Mouse (Mus musculus) ES-Bruce4 (cell line): ENCODE measurements around the gene A430078G23Rik. TPM values are rescaled to one million over a fixed set of nuclear protein-coding genes. Genes with fewer than 3 reads are reported as not detected.

Experiments used
- H3K27ac ChIP-seq: 2 replicates; pipeline ENCODE4 v1.5.1; 2012; ENCODE audit warnings: low read length, inconsistent platforms; ENCODE audit not compliant: insufficient read depth
- H3K27me3 ChIP-seq: 2 replicates; pipeline ENCODE4 v1.6.1; 2012; ENCODE audit warnings: mild to moderate bottlenecking, low read length, inconsistent platforms; ENCODE audit not compliant: control insufficient read depth, poor library complexity, insufficient read depth, severe bottlenecking
- H3K36me3 ChIP-seq: 2 replicates; pipeline ENCODE4 v1.6.1; 2012; ENCODE audit warnings: inconsistent platforms, mild to moderate bottlenecking, low read length, moderate library complexity; ENCODE audit not compliant: control insufficient read depth, poor library complexity, insufficient read depth, severe bottlenecking
- H3K4me1 ChIP-seq: one replicate; pipeline ENCODE4 v1.8.1; 2011; ENCODE audit warnings: low read length; ENCODE audit not compliant: control insufficient read depth, insufficient read depth
- H3K4me3 ChIP-seq: 2 replicates; pipeline ENCODE4 v1.5.1; 2011; ENCODE audit warnings: low read depth, mild to moderate bottlenecking, low read length
- H3K9ac ChIP-seq: 2 replicates; pipeline ENCODE4 v1.6.1; 2012; ENCODE audit warnings: low read depth, mild to moderate bottlenecking, inconsistent platforms; ENCODE audit not compliant: poor library complexity, severe bottlenecking
- H3K9me3 ChIP-seq: replicated peaks from 2 replicates; pipeline ENCODE4 v1.6.1; 2012; ENCODE audit warnings: mild to moderate bottlenecking, low read length, inconsistent platforms; ENCODE audit not compliant: control insufficient read depth, poor library complexity, insufficient read depth, severe bottlenecking
- CTCF ChIP-seq: IDR thresholded peaks from one replicate; pipeline ENCODE4 v1.8.1; 2011; ENCODE audit warnings: low read depth, low read length
- EP300 ChIP-seq: IDR thresholded peaks from 2 replicates; pipeline ENCODE4 v1.6.1; 2011; ENCODE audit warnings: low read depth, low read length; ENCODE audit not compliant: insufficient read depth
- POLR2A ChIP-seq: IDR thresholded peaks from one replicate; pipeline ENCODE4 v1.8.1; 2011; ENCODE audit warnings: low read length; ENCODE audit not compliant: insufficient read depth
- polyA plus RNA-seq: library from polyadenylated mRNA; stranded (reverse); fragments of >200 nt; gene quantifications from 2 replicates; pipeline ENCODE4 v1.2.4, GENCODE M21; 2011; ENCODE audit warnings: low read depth; ENCODE audit not compliant: missing spikeins, insufficient read depth, insufficient read length

A430078G23Rik gene
- polyA plus RNA-seq, 1 experiment: not detected

- TF ChIP-seq POLR2A (no peak), CTCF (no peak), EP300 (no peak)
- no peak overlapping the region for H3K27ac ChIP-seq
- no peaks in the 10 kb centered on the region for H3K4me1 ChIP-seq
- H3K9ac ChIP-seq: peak overlapping the region; percentile 29; the same call in 1 of the 2 replicates
- H3K36me3 ChIP-seq: no peaks in the 10 kb centered on the region
- no peaks in the 10 kb centered on the region for H3K27me3 ChIP-seq
- H3K9me3 ChIP-seq: no peaks in the 10 kb centered on the region
- H3K4me3 ChIP-seq: no peak overlapping the region
Measured at GRCm38 (mm10) chr8:3376641-3377274, 23.5 kb downstream of the A430078G23Rik start.

GRCm38 (mm10) chr8:3387286-3387685, 34.1 kb downstream of the A430078G23Rik start:
- H3K4me3 ChIP-seq: no peak overlapping the region
- H3K27ac ChIP-seq: no peak overlapping the region
- H3K9ac ChIP-seq: no peak overlapping the region
- peaks cover 1% of the 10 kb centered on the region for H3K4me1 ChIP-seq
- H3K27me3 ChIP-seq: no peaks in the 10 kb centered on the region; the same call in 1 of the 2 replicates
- no peak for TF ChIP-seq EP300
- TF ChIP-seq CTCF: peak; percentile 88
- no peaks in the 10 kb centered on the region for H3K9me3 ChIP-seq
- no peaks in the 10 kb centered on the region for H3K36me3 ChIP-seq

DNA sequence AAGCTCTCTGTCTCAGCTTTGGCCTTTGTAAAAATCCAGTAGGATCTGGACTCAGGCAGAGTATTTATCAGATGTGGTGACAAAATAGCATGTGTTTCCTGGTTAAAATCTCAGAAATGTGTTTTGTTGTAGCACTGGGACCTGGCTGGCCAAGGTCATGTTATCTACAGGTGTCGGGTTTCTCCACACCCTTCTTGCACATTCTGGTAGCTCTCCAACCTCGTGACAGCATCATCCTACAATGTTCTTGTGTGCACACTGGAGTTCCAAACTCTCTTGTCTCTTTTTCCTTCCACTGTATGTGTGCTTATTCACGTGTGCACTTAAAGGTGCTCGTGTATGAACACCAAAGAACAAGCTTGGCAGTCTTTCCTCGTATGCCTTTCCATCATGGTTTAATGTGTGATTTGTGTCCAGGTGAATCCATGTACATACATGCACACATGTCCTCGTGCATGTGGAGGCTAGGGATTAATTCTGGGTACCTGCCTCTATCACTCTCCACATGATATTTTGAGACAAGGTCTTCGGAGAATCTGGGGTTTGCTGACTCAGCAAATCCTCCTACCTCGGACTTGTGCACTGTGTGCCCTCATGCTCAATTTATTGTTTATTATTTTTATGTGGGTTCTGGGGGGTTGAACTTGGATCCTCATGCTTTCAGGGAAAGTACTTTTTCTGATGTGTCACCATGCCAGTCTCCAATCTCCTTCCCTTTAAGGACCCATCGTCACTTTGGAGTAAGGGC, 35.5 kb downstream of the A430078G23Rik start:
- H3K4me3 ChIP-seq: no peak overlapping the region
- no peak for TF ChIP-seq EP300
- TF ChIP-seq POLR2A: no peak
- TF ChIP-seq CTCF: no peak
- H3K36me3 ChIP-seq: no peaks in the 10 kb centered on the region
- peaks cover 1% of the 10 kb centered on the region for H3K4me1 ChIP-seq
- no peak overlapping the region for H3K27ac ChIP-seq
- no peak overlapping the region for H3K9ac ChIP-seq
- H3K27me3 ChIP-seq: no peaks in the 10 kb centered on the region; the same call in 1 of the 2 replicates
- H3K9me3 ChIP-seq: no peaks in the 10 kb centered on the region

DNA sequence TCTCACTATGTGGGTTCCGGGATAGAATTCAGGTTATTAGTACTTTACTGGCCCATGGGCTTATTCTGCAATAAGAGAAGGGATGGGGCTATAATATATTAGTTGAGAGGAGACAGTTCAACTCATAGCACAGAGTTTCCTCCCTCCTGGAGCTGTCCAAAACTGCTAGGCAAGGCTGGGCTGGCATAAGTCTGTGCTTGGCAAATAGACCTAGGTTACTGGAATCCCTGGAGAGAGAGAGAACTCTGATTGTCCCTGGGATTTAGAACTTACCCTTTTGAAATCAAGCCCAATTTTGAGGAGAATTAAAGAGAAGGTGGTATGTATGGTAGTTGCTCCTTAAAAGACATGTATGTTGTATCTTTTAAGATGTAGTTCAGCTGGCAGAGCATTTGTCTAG, 36.3 kb downstream of the A430078G23Rik start:
- H3K27me3 ChIP-seq: no peaks in the 10 kb centered on the region
- H3K36me3 ChIP-seq: no peaks in the 10 kb centered on the region
- no peaks in the 10 kb centered on the region for H3K9me3 ChIP-seq
- peaks cover 1% of the 10 kb centered on the region for H3K4me1 ChIP-seq
- no peak overlapping the region for H3K4me3 ChIP-seq
- H3K9ac ChIP-seq: no peak overlapping the region
- no peak for TF ChIP-seq CTCF
- no peak for TF ChIP-seq POLR2A
- TF ChIP-seq EP300: no peak
- no peak overlapping the region for H3K27ac ChIP-seq

GRCm38 (mm10) chr8:3392293-3392692, 39.1 kb downstream of the A430078G23Rik start:
- TF ChIP-seq CTCF: no peak
- no peak for TF ChIP-seq EP300
- TF ChIP-seq POLR2A: no peak
- Histone ChIP-seq H3K9me3 (no peaks in the 10 kb centered on the region), H3K36me3 (peaks cover 12% of the 10 kb centered on the region), H3K27me3 (no peaks in the 10 kb centered on the region), H3K4me3 (peak overlapping the region; percentile 64), H3K27ac (no peak overlapping the region; the same call in 1 of the 2 replicates), H3K9ac (peak overlapping the region; percentile 3; the same call in 1 of the 2 replicates), H3K4me1 (peaks cover 11% of the 10 kb centered on the region)
